Mouse (Mus musculus): ENCODE data around the gene Zfp706. TPM values are rescaled to one million over a fixed set of nuclear protein-coding genes. Genes with fewer than 3 reads are reported as not detected.

The Zfp706 gene
- total and polyA plus RNA-seq, 2 experiments from 2014 or later: 48.7 to 541 TPM

DNA sequence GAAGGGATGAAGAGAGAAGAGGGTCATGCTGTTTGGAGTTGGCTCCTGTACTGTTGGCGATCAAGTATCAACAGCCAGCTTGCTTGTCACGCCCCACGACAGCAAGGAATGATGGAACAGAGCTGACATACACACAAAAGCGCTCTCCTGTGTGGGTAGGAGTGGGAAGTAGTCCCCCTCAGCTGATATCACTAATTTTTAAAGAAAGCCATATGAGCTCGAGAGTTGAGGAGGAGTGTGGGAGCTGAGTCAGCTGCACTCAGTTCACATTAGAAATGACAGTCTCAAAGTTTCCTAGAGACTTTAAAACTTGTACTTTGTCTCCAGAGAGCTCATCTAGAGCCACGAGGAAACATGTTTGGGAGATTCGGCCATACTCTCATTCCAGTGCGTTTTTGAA lies 29.8 kb downstream of the Zfp706 start:
- no peaks in the 10 kb centered on the region for H3K9me3 ChIP-seq (replicated peaks; ENCODE audit: control insufficient read depth, low read length)
- 76% methylated on average over 8 of the region's 8 CpGs for WGBS
- no peak overlapping the region for H3K9ac ChIP-seq (replicated peaks; ENCODE audit: low read depth, low read length)
- DNase-seq (ENCODE audit: low spot score): no peak
- no peak overlapping the region for H3K4me2 ChIP-seq (ENCODE audit: low read depth, low read length)
- H3K27ac ChIP-seq (ENCODE audit: low read depth): no peak overlapping the region
- H3K4me3 ChIP-seq (ENCODE audit: low read depth, low read length): no peak overlapping the region
- TF ChIP-seq EP300 (IDR thresholded peaks at IDR 0.05; ENCODE audit: low read depth) (no peak), CTCF (IDR thresholded peaks at IDR 0.05; ENCODE audit: low read depth) (no peak)
- H3K36me3 ChIP-seq (replicated peaks; ENCODE audit: control insufficient read depth, insufficient read depth, low read length): no peaks in the 10 kb centered on the region
- H3K4me1 ChIP-seq (ENCODE audit: control insufficient read depth, insufficient read depth): peaks cover 37% of the 10 kb centered on the region
- no peak for ATAC-seq (ENCODE audit: insufficient read depth, low read depth)
- H3K27me3 ChIP-seq (ENCODE audit: control insufficient read depth, insufficient read depth, low read length): no peaks in the 10 kb centered on the region

DNA sequence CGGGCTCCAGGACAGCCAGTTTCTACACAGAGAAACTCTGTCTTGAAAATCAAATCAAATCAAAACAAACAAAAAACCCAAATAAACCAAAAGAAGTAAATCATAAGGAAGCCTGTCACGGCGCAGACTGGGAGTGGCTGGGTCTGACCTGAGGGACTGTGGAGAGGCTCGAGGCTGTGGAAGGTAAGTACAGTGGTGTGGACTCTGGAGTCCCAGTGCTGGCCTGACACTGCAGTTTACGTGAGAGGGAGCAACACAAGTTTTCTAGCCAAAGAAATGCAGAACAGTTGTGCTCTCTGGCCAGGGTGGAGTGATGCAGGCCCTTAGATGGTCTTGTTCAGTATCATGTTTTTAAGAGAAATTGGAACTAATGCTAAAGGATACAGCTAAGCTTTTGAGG lies 31.9 kb downstream of the Zfp706 start:
- no peaks in the 10 kb centered on the region for H3K27me3 ChIP-seq (ENCODE audit: control insufficient read depth, insufficient read depth, low read length)
- H3K9ac ChIP-seq (replicated peaks; ENCODE audit: low read depth, low read length): no peak overlapping the region
- H3K9me3 ChIP-seq (replicated peaks; ENCODE audit: control insufficient read depth, low read length): no peaks in the 10 kb centered on the region
- no peak for DNase-seq (ENCODE audit: low spot score)
- no peak for ATAC-seq (ENCODE audit: insufficient read depth, low read depth)
- TF ChIP-seq CTCF (IDR thresholded peaks at IDR 0.05; ENCODE audit: low read depth): no peak
- H3K36me3 ChIP-seq (replicated peaks; ENCODE audit: control insufficient read depth, insufficient read depth, low read length): no peaks in the 10 kb centered on the region
- H3K27ac ChIP-seq (ENCODE audit: low read depth): no peak overlapping the region
- peaks cover 50% of the 10 kb centered on the region for H3K4me1 ChIP-seq (ENCODE audit: control insufficient read depth, insufficient read depth)
- no peak overlapping the region for H3K4me2 ChIP-seq (ENCODE audit: low read depth, low read length)
- WGBS: 86% methylated on average over 5 of the region's 5 CpGs
- H3K4me3 ChIP-seq (ENCODE audit: low read depth, low read length): no peak overlapping the region

DNA sequence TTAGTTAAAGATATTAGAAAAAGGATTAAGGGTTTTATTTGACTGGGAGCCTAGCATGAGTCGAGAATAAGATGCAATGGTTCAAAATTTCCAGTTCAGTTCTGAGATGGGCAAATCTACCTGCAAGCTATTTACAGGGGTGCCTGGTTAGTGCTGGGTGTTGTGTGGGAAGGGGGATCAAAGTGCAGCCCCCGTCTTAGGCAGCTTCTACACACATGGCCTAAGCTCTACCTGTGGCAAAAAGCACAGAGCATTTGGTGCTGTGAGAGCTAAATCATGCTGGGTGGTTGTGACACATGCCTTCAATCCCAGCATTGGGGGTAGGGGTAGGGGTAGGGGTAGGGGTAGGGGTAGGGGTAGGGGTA lies 32.3 kb downstream of the Zfp706 start:
- Histone ChIP-seq H3K9ac (replicated peaks; ENCODE audit: low read depth, low read length) (no peak overlapping the region), H3K27me3 (ENCODE audit: control insufficient read depth, insufficient read depth, low read length) (no peaks in the 10 kb centered on the region), H3K36me3 (replicated peaks; ENCODE audit: control insufficient read depth, insufficient read depth, low read length) (no peaks in the 10 kb centered on the region), H3K27ac (ENCODE audit: low read depth) (no peak overlapping the region), H3K4me3 (ENCODE audit: low read depth, low read length) (no peak overlapping the region), H3K4me1 (ENCODE audit: control insufficient read depth, insufficient read depth) (peaks cover 47% of the 10 kb centered on the region), H3K4me2 (ENCODE audit: low read depth, low read length) (no peak overlapping the region), H3K9me3 (replicated peaks; ENCODE audit: control insufficient read depth, low read length) (no peaks in the 10 kb centered on the region)
- no peak for DNase-seq (ENCODE audit: low spot score)
- TF ChIP-seq CTCF (IDR thresholded peaks at IDR 0.05; ENCODE audit: low read depth): no peak
- no peak for TF ChIP-seq EP300 (IDR thresholded peaks at IDR 0.05; ENCODE audit: low read depth)
- 83% methylated on average over 2 of the region's 2 CpGs for WGBS
- ATAC-seq (ENCODE audit: insufficient read depth, low read depth): no peak

DNA sequence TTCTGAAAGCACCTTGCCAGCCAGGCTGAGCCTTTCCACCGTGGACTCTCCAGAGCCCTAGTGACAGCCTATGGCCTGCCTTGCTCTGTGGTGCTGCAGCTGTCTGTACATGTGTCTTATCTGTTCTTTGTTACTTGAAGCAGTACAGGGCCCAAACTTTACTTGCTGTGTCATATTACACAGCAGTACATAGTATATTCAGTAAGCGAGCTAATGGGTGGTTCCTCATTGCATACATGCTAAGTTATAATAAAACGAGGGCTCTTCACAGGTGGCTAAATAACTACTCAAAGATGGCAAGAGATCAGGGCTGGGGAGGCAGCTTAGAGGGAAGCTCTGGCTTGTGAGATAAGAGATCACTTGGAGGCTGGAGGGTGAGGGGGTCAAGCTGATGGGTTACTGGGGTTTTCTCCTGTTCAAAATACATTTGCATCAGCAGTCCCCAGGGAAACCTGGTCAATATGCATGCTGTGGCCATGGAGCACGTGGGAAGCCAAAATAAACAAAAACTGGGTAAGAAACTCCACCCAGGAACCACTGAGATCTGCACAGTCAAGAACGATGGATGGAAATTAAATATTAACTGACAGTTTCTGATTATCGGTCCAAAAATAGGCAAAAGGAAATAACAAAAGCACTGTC lies 32.8 kb downstream of the Zfp706 start:
- 0 out of 2 replicates have a peak overlapping the region, but pooled peaks have one; percentile 15 for H3K9ac ChIP-seq (replicated peaks; ENCODE audit: low read depth, low read length)
- TF ChIP-seq EP300 (IDR thresholded peaks at IDR 0.05; ENCODE audit: low read depth): no peak
- no peak for TF ChIP-seq CTCF (IDR thresholded peaks at IDR 0.05; ENCODE audit: low read depth)
- no peaks in the 10 kb centered on the region for H3K27me3 ChIP-seq (ENCODE audit: control insufficient read depth, insufficient read depth, low read length)
- H3K27ac ChIP-seq (ENCODE audit: low read depth): peak overlapping the region; percentile 53
- peaks cover 43% of the 10 kb centered on the region for H3K4me1 ChIP-seq (ENCODE audit: control insufficient read depth, insufficient read depth)
- H3K9me3 ChIP-seq (replicated peaks; ENCODE audit: control insufficient read depth, low read length): no peaks in the 10 kb centered on the region
- no peaks in the 10 kb centered on the region for H3K36me3 ChIP-seq (replicated peaks; ENCODE audit: control insufficient read depth, insufficient read depth, low read length)
- H3K4me3 ChIP-seq (ENCODE audit: low read depth, low read length): no peak overlapping the region
- ATAC-seq (ENCODE audit: insufficient read depth, low read depth) (0 out of 2 replicates have a peak, but pooled peaks have one; percentile 31), DNase-seq (ENCODE audit: low spot score) (no peak)
- H3K4me2 ChIP-seq (ENCODE audit: low read depth, low read length): no peak overlapping the region
- WGBS: 39% methylated on average over 6 of the region's 6 CpGs

DNA sequence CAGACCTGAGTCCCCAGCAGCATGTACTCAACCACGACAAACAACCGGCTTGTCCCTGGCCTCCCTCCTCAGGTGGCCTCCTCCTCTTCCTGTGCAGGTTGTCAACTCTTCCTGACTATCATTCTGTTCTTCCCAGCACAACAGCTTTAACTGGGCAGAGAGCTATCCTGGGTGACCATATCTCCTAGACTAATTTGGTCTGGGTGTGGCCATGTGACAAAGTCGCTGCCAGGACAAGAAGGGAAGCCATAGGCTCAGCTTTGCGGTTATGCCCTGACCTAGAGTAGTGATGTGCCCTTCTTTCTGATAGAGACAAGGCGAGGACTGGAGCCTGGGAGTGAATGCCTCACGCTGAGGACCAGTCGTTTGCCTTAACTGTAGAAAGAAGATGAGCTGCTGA lies 33.9 kb downstream of the Zfp706 start:
- no peaks in the 10 kb centered on the region for H3K36me3 ChIP-seq (replicated peaks; ENCODE audit: control insufficient read depth, insufficient read depth, low read length)
- no peaks in the 10 kb centered on the region for H3K27me3 ChIP-seq (ENCODE audit: control insufficient read depth, insufficient read depth, low read length)
- DNase-seq (ENCODE audit: low spot score): peak; percentile 60
- no peaks in the 10 kb centered on the region for H3K9me3 ChIP-seq (replicated peaks; ENCODE audit: control insufficient read depth, low read length)
- TF ChIP-seq EP300 (IDR thresholded peaks at IDR 0.05; ENCODE audit: low read depth) (no peak), CTCF (IDR thresholded peaks at IDR 0.05; ENCODE audit: low read depth) (no peak)
- peak overlapping the region; percentile 4; the same call in 1 of the 2 replicates for H3K4me2 ChIP-seq (ENCODE audit: low read depth, low read length)
- 37% methylated on average over 7 of the region's 7 CpGs for WGBS
- H3K27ac ChIP-seq (ENCODE audit: low read depth): peak overlapping the region; percentile 73
- H3K4me3 ChIP-seq (ENCODE audit: low read depth, low read length): no peak overlapping the region
- peak; percentile 76 for ATAC-seq (ENCODE audit: insufficient read depth, low read depth)
- H3K4me1 ChIP-seq (ENCODE audit: control insufficient read depth, insufficient read depth): peaks cover 37% of the 10 kb centered on the region
- H3K9ac ChIP-seq (replicated peaks; ENCODE audit: low read depth, low read length): 0 out of 2 replicates have a peak overlapping the region, but pooled peaks have one; percentile 4

DNA sequence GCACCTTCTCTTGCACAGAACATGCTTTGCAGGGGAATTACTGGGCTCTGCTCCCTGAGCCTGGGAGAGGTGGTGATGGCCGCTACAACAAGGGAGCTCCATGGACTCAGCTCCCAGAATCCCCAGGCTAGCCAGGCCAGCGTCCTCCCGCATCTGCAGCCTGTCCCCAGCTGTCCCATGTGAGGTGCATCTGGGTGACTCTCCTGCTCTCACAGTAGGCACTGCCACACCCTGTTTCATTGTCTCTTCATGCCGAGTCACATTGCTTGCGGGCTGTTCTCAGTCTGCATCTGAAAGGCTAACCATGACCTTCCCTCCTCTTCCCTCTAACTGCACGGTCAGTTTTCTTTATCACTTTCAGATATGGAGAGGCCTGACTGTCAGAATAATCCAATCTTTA lies 34.3 kb downstream of the Zfp706 start:
- H3K9me3 ChIP-seq (replicated peaks; ENCODE audit: control insufficient read depth, low read length): no peaks in the 10 kb centered on the region
- no peak overlapping the region for H3K4me3 ChIP-seq (ENCODE audit: low read depth, low read length)
- H3K4me2 ChIP-seq (ENCODE audit: low read depth, low read length): peak overlapping the region; percentile 4; the same call in 1 of the 2 replicates
- H3K9ac ChIP-seq (replicated peaks; ENCODE audit: low read depth, low read length): 0 out of 2 replicates have a peak overlapping the region, but pooled peaks have one; percentile 4
- TF ChIP-seq CTCF (IDR thresholded peaks at IDR 0.05; ENCODE audit: low read depth) (no peak), EP300 (IDR thresholded peaks at IDR 0.05; ENCODE audit: low read depth) (no peak)
- H3K27me3 ChIP-seq (ENCODE audit: control insufficient read depth, insufficient read depth, low read length): no peaks in the 10 kb centered on the region
- peaks cover 37% of the 10 kb centered on the region for H3K4me1 ChIP-seq (ENCODE audit: control insufficient read depth, insufficient read depth)
- H3K27ac ChIP-seq (ENCODE audit: low read depth): peak overlapping the region; percentile 73
- H3K36me3 ChIP-seq (replicated peaks; ENCODE audit: control insufficient read depth, insufficient read depth, low read length): no peaks in the 10 kb centered on the region
- 53% methylated on average over 6 of the region's 6 CpGs for WGBS
- DNase-seq (ENCODE audit: low spot score): no peak
- no peak for ATAC-seq (ENCODE audit: insufficient read depth, low read depth)

Measured in heart, postnatal 0 days (tissue).